Mouse (Mus musculus) forebrain, embryonic 11.5 days (tissue): ENCODE results near the gene Hesx1. TPM values are rescaled to one million over a fixed set of nuclear protein-coding genes. Genes with fewer than 3 reads are reported as not detected.

ENCODE experiments used
- ATAC-seq: fragments of 200-750 bp; cut with Nextera tagmentation; replicated peaks from 2 replicates; pipeline ENCODE4 v1.8.0; 2017; ENCODE audit warnings: moderate TSS enrichment; ENCODE audit not compliant: low FRiP score
- DNase-seq: peaks from one replicate; pipeline ENCODE4 v3.0.0-alpha.2; 2017; ENCODE audit warnings: low spot score
- H3K27ac ChIP-seq: fragments of 300-500 bp; sonication (generic); 2 replicates; pipeline ENCODE4 v1.5.1; 2014; ENCODE audit warnings: low read depth, low read length
- H3K27me3 ChIP-seq: fragments of 300-500 bp; sonication (generic); 2 replicates; pipeline ENCODE4 v1.6.1; 2014; ENCODE audit warnings: mild to moderate bottlenecking, low read length, mixed read lengths; ENCODE audit not compliant: control insufficient read depth, insufficient read depth
- H3K36me3 ChIP-seq: fragments of 300-500 bp; sonication (generic); 2 replicates; pipeline ENCODE4 v1.6.1; 2014; ENCODE audit warnings: mild to moderate bottlenecking, low read length, moderate library complexity, mixed read lengths; ENCODE audit not compliant: control insufficient read depth, insufficient read depth
- H3K4me1 ChIP-seq: fragments of 300-500 bp; sonication (generic); replicated peaks from 2 replicates; pipeline ENCODE4 v1.6.1; 2014; ENCODE audit warnings: low read length, mixed read lengths; ENCODE audit not compliant: control insufficient read depth, insufficient read depth
- H3K4me2 ChIP-seq: fragments of 300-500 bp; sonication (generic); 2 replicates; pipeline ENCODE4 v1.6.1; 2014; ENCODE audit warnings: low read depth, mild to moderate bottlenecking, low read length, moderate library complexity, mixed read lengths; ENCODE audit not compliant: severe bottlenecking
- H3K4me3 ChIP-seq: fragments of 300-500 bp; sonication (generic); 2 replicates; pipeline ENCODE4 v1.5.1; 2014; ENCODE audit warnings: low read depth, low read length
- H3K9ac ChIP-seq: fragments of 300-500 bp; sonication (generic); 2 replicates; pipeline ENCODE4 v1.6.1; 2014; ENCODE audit warnings: low read length
- H3K9me3 ChIP-seq: fragments of 300-500 bp; sonication (generic); 2 replicates; pipeline ENCODE4 v1.6.1; 2016; ENCODE audit warnings: low read length, mixed read lengths; ENCODE audit not compliant: control insufficient read depth
- WGBS: fragments of 180-500 bp; shearing (Covaris S2); extraction: QIAGEN DNeasy Blood & Tissue Kit; methylation state at CpG from one replicate; pipeline ENCODE4 v1.1.7; 2014; 5-methylcytosine and 5-hydroxymethylcytosine counted together
- polyA plus RNA-seq: library from polyadenylated mRNA; unstranded; fragments of >200 nt; fragmentation: Nextera tagmentation; extraction: Ambion mirVana; gene quantifications from 2 replicates; pipeline ENCODE4 v1.2.1, GENCODE M21; 2014

Gene Hesx1
- polyA plus RNA-seq, 1 experiment from 2014 or later: 0.52 TPM

GRCm38 (mm10) chr14:27042280-27042983 lies 48.2 kb downstream of the Hesx1 start:
- H3K4me2 ChIP-seq: 0 out of 2 replicates have a peak overlapping the region, but pooled peaks have one; percentile 15

GRCm38 (mm10) chr14:27043416-27043815 lies 49.2 kb downstream of the Hesx1 start:
- Histone ChIP-seq H3K4me1 (peaks cover 25% of the 10 kb centered on the region), H3K4me2 (no peak overlapping the region), H3K27ac (no peak overlapping the region)

More at GRCm38 (mm10) chr14:27042280-27042983, 48.2 kb downstream of the Hesx1 start:
- Histone ChIP-seq H3K36me3 (no peaks in the 10 kb centered on the region), H3K4me1 (peaks cover 20% of the 10 kb centered on the region), H3K27me3 (no peaks in the 10 kb centered on the region; the same call in 1 of the 2 replicates), H3K27ac (no peak overlapping the region), H3K4me3 (no peak overlapping the region), H3K9ac (no peak overlapping the region), H3K9me3 (no peaks in the 10 kb centered on the region)
- WGBS: 51% methylated on average over 8 of the region's 8 CpGs
- DNase-seq (no peak), ATAC-seq (no peak)

GRCm38 (mm10) chr14:27044221-27044966 lies 50.2 kb downstream of the Hesx1 start:
- WGBS: 8% methylated on average over 11 of the region's 11 CpGs
- H3K36me3 ChIP-seq: no peaks in the 10 kb centered on the region
- DNase-seq (no peak), ATAC-seq (no peak)
- no peaks in the 10 kb centered on the region; the same call in 1 of the 2 replicates for H3K27me3 ChIP-seq
- H3K4me1 ChIP-seq: peaks cover 29% of the 10 kb centered on the region
- H3K27ac ChIP-seq: peak overlapping the region; percentile 53
- H3K4me2 ChIP-seq: peak overlapping the region; percentile 29; the same call in 1 of the 2 replicates
- H3K4me3 ChIP-seq: no peak overlapping the region
- H3K9ac ChIP-seq: no peak overlapping the region; the same call in 1 of the 2 replicates
- no peaks in the 10 kb centered on the region for H3K9me3 ChIP-seq

More at GRCm38 (mm10) chr14:27043416-27043815, 49.2 kb downstream of the Hesx1 start:
- H3K4me3 ChIP-seq: no peak overlapping the region
- ATAC-seq (no peak), DNase-seq (no peak)
- H3K9me3 ChIP-seq: no peaks in the 10 kb centered on the region
- H3K27me3 ChIP-seq: no peaks in the 10 kb centered on the region; the same call in 1 of the 2 replicates
- H3K36me3 ChIP-seq: no peaks in the 10 kb centered on the region
- 77% methylated on average over 5 of the region's 5 CpGs for WGBS
- H3K9ac ChIP-seq: no peak overlapping the region

GRCm38 (mm10) chr14:27044967-27045361 lies 50.7 kb downstream of the Hesx1 start:
- Histone ChIP-seq H3K4me1 (peaks cover 33% of the 10 kb centered on the region), H3K9ac (no peak overlapping the region), H3K27me3 (no peaks in the 10 kb centered on the region), H3K36me3 (no peaks in the 10 kb centered on the region), H3K4me3 (no peak overlapping the region), H3K9me3 (no peaks in the 10 kb centered on the region), H3K4me2 (no peak overlapping the region), H3K27ac (peak overlapping the region; percentile 53; the same call in 1 of the 2 replicates)
- ATAC-seq (0 out of 2 replicates have a peak, but pooled peaks have one; percentile 13), DNase-seq (no peak)
- WGBS: 3% methylated on average over 2 of the region's 2 CpGs

GRCm38 (mm10) chr14:27048231-27048956 lies 54.2 kb downstream of the Hesx1 start:
- no peak for ATAC-seq
- WGBS: 12% methylated on average over 8 of the region's 8 CpGs
- Histone ChIP-seq H3K4me3 (no peak overlapping the region), H3K4me1 (peaks cover 37% of the 10 kb centered on the region), H3K4me2 (no peak overlapping the region), H3K27me3 (no peaks in the 10 kb centered on the region), H3K36me3 (no peaks in the 10 kb centered on the region), H3K9me3 (no peaks in the 10 kb centered on the region), H3K27ac (peak overlapping the region; percentile 64; the same call in 1 of the 2 replicates), H3K9ac (no peak overlapping the region)
- no peak for DNase-seq

GRCm38 (mm10) chr14:27050043-27050442 lies 55.8 kb downstream of the Hesx1 start:
- ATAC-seq: no peak
- H3K4me1 ChIP-seq: peaks cover 25% of the 10 kb centered on the region

GRCm38 (mm10) chr14:27050560-27051510 lies 56.6 kb downstream of the Hesx1 start:
- H3K36me3 ChIP-seq: no peaks in the 10 kb centered on the region
- H3K27ac ChIP-seq: peak overlapping the region; percentile 86
- peak overlapping the region; percentile 30 for H3K9ac ChIP-seq
- H3K9me3 ChIP-seq: no peaks in the 10 kb centered on the region
- DNase-seq: peak; percentile 73
- H3K4me1 ChIP-seq: peaks cover 25% of the 10 kb centered on the region
- H3K27me3 ChIP-seq: no peaks in the 10 kb centered on the region
- 8% methylated on average over 18 of the region's 18 CpGs for WGBS
- no peak overlapping the region for H3K4me3 ChIP-seq
- no peak overlapping the region for H3K4me2 ChIP-seq
- ATAC-seq: peak; percentile 84

More at GRCm38 (mm10) chr14:27050043-27050442, 55.8 kb downstream of the Hesx1 start:
- Histone ChIP-seq H3K9me3 (no peaks in the 10 kb centered on the region), H3K4me3 (no peak overlapping the region), H3K4me2 (no peak overlapping the region), H3K9ac (no peak overlapping the region), H3K27me3 (no peaks in the 10 kb centered on the region), H3K36me3 (no peaks in the 10 kb centered on the region), H3K27ac (peak overlapping the region; percentile 86)
- DNase-seq: peak; percentile 60
- 17% methylated on average over 9 of the region's 9 CpGs for WGBS
